Mouse (Mus musculus): ENCODE data around the gene Il16.

DNA sequence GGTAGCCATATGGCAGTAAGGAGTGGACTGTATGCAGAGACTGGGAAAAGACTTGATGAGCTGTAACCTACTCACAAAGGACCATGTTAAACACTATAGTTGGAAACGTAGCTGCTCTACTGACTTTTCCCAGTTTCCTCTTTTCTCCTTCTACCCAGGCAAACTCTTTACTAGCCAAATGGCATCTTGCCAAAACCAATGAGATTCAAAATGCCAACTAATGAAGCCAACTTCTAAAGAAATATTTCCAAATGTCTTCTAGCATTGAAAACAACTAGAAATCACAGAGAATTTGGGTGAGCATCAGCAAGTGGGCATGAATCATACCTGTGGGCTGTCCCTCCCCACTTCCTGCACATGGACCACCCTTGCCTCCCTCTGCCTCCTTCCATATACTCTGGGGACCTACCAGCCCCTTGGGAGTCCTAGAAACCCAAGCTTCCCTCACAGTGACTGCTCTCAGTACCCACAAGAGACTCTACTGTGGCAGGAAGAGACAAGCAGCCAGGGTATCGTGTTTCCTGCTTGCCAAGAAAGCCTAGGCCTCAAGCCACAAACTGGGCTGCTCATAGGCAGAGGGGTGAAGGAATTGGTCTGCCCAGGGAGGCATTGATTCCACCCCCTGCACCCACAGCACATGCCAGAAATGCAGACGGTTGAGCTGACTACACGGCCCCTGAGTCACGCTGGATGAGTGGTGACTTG, 28.4 kb downstream of the Il16 start:
- TF ChIP-seq POLR2A (IDR thresholded peaks at IDR 0.05; ENCODE audit: control insufficient read depth, low read depth, low read length) (no peak), CTCF (IDR thresholded peaks at IDR 0.05; ENCODE audit: control insufficient read depth, insufficient read depth, insufficient replicate concordance, low read depth, low read length) (no peak)

Measured in testis, adult 2 months (tissue).